Mouse (Mus musculus) cerebellum, adult 11-12 months (tissue): ENCODE data around the gene Midn.

Experiments
- DNase-seq: peaks from one replicate; pipeline ENCODE4 v3.0.0; 2022

Gene Midn

GRCm38 (mm10) chr10:80130403-80131031, 17.6 kb upstream of the Midn start:
- no peak for DNase-seq

DNA sequence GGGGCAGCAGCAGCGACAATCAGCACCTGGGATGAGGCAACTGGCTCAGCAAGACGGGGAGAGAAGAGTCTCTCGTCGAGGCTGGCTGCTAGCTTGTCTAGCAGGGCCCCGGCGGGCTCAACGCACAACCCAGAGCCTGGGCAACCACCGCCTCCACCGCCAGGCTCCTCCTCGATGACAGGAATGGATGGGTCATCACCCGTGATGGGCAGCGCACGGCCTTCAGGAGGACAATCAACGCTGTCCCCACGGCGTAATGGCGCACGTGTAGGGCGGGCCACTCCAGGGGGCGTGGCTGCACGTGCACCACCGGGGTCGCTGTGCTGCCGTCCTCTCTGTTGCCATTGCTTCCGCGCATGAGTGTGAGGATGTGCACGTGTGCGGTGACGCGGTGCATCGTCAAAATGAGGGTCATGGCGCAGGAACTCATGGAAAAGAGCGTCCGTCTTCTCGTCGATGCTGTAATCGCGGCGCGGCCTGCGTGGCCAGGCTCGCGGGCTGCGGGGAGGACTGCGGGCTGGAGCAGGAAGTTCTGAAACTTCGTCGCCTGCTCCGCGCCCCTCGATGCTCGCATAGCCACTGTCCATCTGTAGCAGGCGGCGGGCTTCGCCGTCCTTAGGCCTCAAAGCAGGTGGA, 16.6 kb upstream of the Midn start:
- peak; percentile 42 for DNase-seq

DNA sequence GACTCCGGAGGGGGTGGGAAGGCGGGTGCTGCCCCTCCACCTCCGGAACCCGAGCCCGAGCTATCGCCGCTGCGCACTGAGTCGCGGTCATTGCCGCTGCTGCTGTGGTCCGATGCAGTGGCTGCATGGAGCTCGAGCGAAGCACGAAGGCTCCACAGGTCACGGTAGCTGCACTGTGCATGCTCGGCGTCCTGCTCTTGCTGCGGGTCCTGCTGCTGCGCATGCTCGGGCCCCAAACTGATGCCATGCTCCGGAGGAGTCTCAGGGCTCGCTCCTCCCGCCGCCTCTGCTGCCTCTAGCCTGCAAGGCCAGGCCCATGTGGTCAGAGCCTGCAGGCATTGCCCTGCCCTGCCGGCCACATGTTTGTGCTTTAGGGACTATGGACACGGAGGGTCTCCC, 16.1 kb upstream of the Midn start:
- peak; percentile 34 for DNase-seq

- DNase-seq, result peak; percentile 68
Measured at GRCm38 (mm10) chr10:80133226-80133849, 14.7 kb upstream of the Midn start.

DNA sequence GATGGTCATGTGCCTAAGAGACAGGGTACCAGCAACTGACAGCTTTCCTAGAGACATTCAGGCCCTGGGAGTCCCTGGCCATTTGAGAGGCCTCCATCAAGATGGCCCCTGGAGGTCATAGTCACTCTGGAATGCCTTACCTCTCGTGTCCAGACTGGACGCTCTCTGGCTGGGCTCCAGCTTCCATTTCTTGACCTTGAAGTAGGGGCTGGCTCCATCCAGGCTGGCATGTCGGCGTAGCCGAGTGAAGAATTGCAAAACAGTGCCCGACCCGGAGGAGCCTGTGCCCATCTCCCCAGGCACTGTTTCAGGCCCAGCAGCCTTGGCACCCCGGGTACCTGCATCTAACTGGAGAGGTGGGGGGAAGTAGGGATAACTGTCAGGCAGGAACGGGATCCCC, 13.7 kb upstream of the Midn start:
- peak; percentile 53 for DNase-seq

DNA sequence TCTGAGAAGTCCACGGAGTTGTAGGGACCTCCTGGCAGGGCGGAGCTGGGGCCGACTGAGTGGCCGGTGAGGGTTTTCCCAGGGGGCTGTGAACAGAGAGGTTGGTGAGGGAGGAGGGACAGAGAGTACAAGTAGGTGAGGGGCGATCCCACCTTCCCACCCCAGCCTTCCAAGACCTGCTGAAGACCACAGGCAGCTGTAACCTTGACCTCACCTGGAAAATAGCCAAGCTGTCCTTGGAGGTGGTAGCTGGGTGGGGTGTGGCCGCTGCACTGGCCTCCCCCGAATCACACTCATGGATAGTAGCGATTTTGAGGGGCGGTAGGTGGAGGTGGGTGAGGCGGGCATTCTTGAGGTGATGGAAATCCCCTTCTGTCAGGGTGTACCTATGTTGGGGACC, 12.9 kb upstream of the Midn start:
- peak; percentile 56 for DNase-seq

DNA sequence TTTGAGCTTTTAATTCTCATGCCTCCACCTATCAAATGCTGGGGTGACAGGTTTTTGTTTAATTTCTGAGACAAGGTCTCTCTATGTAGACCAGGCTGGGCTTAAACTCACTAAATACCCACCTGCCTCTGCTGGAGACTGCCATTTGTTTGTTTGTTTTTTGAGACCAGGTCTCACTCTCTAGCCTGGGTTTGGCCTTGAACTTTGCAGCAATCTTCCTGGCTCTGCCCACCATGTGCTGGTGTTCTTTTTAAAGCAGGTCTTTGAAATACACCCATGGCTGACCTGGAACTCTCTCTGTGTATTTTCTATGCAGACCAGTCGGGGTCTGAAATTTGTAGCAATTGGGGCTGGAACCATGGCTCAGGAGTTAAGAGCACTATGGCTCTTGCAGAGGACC, 12.4 kb upstream of the Midn start:
- no peak for DNase-seq

GRCm38 (mm10) chr10:80136179-80136951, 11.7 kb upstream of the Midn start:
- DNase-seq, result peak; percentile 52

- DNase-seq, result peak; percentile 78
Measured at GRCm38 (mm10) chr10:80136952-80137625, 11.0 kb upstream of the Midn start.

DNA sequence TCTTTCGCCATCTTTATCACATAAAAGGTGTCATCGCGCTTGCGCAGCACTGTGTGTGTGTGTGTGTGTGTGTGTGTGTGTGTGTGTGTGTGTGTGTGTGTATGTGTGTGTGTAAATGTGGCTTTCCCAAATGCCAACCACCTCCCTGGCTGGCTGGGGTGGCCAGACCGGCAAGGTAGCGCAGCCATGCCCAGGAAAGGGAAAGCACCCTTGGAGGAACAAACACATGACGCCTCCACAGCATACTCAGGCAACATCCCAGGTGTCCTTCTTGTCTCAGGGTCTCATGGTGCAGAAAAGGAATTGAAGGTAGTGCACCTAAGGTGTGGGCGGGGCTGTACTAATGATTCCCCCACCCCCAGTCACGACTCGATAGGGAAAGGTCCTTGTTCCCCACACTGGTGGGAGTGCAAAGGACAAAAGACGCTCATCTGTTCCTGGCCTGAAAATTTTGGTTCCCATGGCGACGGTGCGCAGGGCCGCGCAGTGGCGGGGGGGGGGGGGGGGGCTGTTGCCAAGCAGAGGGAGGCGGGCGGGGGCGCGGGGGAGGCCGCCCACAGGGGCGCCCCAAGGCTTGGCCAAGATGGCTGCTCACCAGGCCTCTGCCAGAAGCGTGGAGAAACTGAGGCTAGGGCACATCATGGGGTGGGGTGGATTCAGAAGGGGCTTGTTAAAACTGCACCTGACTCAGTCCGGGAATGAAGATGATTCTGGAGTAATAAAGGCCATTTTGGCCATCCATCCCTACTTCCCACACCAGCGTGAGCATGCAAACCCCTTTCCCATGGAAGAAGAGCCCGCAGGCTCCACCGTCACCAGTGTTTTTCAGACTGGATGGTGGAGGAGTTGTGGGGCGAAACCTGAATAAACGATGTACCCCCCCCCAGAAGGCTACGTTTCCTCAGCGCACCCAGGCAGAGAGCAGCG, 10.2 kb upstream of the Midn start:
- peak; percentile 75 for DNase-seq

DNA sequence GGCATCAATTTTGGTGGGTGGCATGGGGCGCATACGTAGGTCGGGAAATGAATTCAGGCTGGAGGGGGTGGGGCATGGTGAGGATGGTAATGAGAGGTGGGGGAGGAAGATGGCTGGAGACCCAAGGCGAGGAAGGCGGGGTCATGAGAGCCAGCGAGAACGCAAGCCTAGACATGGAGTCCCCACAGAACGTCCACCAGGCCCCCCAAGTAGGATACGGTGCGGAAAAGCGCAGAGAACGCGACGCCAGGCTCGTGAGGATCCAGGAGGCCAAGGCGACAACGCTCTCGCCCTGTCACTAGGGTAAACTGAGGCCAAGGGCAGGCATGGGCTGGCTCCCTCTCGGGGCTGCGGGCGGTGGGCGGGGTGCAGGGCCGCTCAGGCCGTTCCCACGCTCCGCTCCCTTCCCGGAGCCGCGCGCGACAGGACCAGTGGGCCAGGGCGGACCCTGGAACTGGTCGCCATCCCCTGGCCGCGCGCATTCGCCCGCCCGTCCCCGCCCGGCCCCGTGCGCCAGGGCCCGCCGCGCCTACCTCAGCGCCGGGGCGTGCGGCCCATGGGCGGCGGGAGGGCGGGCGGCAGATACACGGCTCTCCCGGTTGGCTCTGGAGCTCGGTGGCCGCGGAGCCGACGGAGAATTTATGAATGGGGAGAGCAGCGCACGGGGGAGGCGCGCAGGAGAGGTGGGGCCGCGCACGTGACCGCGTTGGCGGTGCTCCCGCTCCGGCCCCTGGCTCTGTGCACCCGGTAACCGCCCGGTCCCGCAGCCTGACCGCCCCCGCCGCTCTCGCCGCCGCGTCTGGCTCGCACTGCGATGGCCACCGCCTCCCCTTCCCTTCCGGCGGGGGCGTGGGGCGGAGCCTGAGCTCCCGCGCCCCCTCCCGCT, 9.3 kb upstream of the Midn start, which contains the start of gene Atp5d:
Atp5d (plus strand) TSS at position 80 of the 886 bp plus-strand sequence.
- DNase-seq, result peak; percentile 86

DNA sequence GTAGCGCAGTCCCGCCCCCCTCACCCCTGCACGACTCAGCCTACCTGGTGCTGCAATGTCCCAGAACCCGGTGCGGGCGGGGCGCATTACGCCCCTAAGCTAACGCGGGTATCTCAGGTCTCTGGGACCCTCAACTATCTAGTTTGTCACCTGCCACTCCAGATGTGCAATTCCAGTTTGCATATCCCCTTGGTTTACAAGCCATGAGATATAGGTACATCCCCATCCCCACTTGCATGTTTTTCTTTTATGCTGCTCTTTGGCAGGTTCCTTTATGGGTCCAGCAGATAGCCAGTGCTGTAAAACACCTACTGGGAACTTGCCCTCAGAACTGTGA, 8.7 kb upstream of the Midn start:
- DNase-seq, result no peak

DNA sequence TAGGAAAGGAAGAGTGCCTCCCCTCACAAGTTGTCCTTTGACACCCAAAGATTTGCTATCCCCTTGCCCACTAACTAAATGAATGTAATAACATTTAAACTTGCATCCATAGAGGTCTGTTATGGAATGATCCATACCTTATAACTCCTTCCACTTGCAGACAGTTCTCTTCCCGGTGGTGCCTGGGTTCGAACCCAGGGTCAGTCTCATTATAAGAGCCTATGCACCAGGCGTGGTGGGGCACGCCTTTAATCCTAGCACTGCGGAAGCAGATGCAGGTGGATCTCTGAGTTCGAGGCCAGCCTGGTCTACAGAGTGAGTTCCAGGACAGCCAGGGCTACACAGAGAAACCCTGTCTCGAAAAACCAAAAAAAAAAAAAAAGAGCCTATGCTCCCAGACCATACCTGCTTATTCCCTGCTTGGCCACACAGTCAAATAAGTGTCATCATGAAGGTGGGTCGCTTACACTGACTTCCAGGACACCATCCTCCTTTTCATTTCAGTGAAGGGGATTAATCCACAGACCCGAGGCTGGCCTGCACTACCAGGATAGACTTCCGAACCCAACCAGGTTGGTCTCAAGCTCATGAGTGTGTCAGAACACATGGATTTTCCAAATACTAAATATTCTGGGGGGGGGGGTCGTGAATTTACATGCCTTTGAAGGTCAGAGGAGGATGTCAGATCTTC, 8.0 kb upstream of the Midn start:
- no peak for DNase-seq

DNA sequence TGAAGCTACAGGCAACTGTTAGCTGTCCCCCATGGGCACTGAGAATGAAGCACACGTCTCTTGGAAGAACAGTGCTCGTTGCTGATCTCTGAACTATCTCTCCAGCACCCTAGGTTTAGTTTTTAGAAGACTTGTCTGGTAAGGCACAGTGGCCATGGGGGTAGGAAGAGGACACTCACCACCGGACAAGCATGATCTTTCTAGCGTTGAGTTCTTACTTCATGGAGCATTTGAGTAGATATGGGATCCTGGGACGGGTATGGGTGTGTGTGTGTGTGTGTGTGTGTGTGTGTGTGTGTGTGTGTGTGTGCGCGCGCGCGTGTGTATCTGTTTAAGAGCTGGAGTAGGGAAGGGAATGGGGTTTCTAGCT, 7.4 kb upstream of the Midn start, which contains the start of gene Cbarp:
Cbarp (minus strand) TSS at position 170 of the 370 bp plus-strand sequence.
- DNase-seq, result no peak

DNA sequence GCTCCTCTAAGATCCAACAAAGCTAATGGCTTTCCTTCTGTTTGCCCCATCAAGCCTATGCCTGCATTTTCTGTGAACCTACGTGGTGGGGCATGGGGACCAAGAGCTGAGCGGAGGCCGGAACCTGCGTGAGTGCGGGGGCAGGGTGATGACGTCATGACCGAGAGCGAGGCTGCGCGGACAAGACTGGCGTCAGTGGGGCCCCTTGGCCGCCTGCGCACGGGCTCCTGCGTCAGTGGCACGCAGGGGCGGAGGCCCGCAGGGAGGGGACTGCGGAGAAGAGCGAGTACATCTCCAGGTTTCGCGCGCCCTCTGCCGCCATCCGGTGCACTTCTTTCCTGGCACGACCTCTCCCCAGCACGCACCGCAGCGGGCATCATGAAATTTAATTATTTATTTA, 6.8 kb upstream of the Midn start:
- peak; percentile 99 for DNase-seq

GRCm38 (mm10) chr10:80141786-80142529, 6.1 kb upstream of the Midn start:
- peak; percentile 97 for DNase-seq

DNA sequence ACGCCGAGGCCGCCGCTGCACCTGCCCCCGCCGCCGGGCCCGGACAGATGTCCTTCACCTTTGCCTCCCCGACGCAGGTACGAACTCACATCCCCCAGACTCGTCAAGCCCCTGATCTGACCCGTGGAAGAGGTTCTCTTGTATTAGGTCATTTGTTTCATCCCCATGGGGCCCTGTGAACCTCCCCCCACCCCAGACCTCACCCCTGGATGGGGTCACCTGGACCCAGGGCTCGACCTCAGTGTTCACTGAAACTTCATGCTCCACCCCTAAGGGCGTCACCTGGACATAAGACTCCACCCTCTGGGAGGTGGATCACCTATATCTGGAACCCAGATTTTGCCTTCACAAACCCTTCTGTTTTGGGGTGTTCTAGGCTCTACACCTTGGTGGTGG, 5.5 kb upstream of the Midn start:
- no peak for DNase-seq

DNA sequence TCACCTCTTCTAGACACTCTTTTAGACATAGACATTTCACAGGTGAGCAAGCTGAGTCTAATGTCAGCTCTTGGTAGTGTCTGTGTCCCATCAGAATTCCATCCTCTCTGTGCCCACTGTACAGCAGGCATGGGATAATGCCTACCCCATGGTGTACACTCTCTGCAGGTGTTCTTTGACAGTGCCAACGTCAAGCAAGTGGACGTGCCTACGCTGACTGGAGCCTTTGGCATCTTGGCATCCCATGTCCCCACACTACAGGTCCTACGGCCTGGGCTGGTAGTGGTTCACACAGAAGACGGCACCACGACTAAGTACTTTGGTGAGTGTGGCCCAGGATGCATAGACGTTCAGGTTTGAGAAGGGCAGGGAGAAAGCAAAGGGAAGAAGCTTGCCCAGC, 4.4 kb upstream of the Midn start:
- DNase-seq, result no peak

GRCm38 (mm10) chr10:80144159-80144558, 3.9 kb upstream of the Midn start:
- no peak for DNase-seq
